Mouse (Mus musculus) adrenal gland, adult 2 months (tissue): ENCODE measurements at regions not wholly inside any gene's neighbourhood (a gene's known extent, or its start where the extent isn't known, plus 50 kb on each side); places are given as distances from the start of the nearest gene placed in this dataset.

Experiments used
- DNase-seq: peaks from one replicate; pipeline ENCODE4 v3.0.0; 2021

GRCm38 (mm10) chr9:61266992-61267391, 105.2 kb upstream of the Tle3 start:
- DNase-seq, result peak; percentile 18

- DNase-seq, result no peak
These were observed 104.6 kb upstream of the Tle3 start for GRCm38 (mm10) chr9:61267541-61267940.

- no peak for DNase-seq
These were observed 104.0 kb upstream of the Tle3 start for GRCm38 (mm10) chr9:61268162-61268561.

- DNase-seq, result no peak
These were observed 103.5 kb upstream of the Tle3 start for GRCm38 (mm10) chr9:61268681-61269080.

DNA sequence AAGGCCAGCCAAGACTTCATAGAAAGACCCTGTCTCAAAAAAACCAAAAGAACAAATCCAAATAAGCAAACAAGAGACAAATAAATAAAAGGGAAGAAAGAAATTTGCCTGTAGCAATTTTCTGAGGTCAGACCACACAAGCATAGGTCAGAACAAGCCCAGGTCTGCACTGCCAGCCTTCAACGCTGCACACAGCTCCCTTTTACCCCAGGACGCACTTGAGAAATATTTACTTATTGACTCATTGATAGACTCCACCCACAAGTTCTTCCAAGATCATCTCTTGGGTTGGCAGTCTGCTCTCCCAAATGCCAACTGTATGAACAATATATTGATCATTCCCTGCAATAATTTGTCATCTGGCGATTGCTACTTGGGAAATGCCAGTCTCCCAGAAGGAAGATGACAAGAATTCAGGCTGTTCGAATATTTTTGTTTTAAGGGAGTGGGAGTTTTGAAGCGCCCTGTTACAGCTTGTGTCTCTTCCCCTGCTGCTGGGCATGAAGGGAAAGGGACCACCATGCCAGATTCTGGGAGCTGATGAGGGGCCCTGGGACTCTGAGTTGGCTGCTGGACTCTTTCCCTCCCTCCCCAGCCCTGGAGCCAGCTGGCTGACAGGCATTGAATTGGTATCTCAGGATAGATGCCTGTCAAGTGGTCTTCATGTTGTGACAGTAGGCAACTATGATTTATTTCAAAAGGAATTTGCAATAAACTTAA, 102.9 kb upstream of the Tle3 start:
- DNase-seq, result no peak

DNA sequence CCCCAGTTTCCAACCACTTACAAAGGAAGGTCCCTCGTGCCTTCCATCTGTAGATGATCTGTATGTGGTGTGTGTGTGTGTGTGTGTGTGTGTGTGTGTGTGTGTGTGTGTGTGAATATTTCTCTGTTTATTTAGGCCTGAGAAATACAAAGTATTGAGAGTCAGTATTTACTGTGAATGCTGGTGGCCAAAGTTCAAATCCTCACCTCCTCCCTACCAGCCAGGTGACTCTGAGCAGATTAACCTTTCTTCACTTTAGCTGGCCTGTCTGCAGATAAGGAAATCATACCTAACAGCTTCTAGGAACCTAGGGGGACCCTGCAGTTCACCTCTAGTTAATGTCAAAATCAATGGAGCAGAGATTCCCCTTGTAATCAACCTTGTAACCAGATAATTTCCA, 100.9 kb upstream of the Tle3 start:
- DNase-seq, result no peak

DNA sequence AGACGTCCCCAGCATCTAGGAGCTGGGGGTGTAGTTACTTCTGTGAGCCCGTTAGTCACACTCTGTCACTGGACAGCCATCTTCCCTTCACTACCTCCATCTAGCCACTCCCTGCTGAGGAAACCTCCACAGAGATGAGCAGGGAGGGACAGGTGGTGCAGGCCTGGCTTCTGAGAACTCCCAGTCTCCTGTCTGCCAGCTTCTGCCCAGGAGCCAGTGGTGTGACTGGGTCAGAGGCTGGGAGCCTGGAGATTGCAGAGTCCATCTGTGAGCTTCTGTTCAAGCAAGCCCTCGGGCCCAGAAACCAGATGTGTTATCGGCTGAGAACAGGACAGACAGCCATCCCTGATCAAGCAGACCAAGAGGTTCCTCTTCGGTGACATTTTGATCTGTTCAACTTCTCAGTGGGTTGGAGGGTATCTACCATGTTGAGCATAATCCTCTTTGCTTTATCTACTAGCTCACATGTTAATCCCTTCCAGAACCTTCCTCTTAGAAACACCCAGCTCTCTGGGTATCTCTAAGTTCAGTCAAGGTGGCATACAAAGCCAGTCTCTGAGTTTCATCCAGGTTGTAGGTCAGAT, 100.3 kb upstream of the Tle3 start:
- DNase-seq, result no peak

DNA sequence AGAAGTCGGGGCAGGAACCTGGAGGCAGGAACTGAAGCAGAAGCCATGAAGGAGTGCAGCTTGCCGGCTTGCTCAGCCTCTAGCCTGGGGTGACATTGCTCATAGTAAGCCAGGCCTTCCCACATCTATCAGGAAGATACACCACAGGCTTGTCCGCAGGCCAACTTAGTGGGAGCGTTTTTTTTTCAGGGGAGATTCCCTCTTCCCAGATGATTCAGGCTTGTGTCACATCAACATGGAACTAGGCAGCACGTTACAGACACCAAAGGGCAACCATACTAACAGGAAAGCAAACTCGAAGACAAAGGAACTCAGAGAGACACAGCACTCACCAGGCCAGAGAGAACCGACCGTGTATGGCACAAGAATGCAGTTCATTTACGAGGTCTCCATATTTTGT, 98.1 kb upstream of the Tle3 start:
- no peak for DNase-seq

- peak; percentile 70 for DNase-seq
These were observed 94.6 kb upstream of the Tle3 start for GRCm38 (mm10) chr9:61277369-61278215.

DNA sequence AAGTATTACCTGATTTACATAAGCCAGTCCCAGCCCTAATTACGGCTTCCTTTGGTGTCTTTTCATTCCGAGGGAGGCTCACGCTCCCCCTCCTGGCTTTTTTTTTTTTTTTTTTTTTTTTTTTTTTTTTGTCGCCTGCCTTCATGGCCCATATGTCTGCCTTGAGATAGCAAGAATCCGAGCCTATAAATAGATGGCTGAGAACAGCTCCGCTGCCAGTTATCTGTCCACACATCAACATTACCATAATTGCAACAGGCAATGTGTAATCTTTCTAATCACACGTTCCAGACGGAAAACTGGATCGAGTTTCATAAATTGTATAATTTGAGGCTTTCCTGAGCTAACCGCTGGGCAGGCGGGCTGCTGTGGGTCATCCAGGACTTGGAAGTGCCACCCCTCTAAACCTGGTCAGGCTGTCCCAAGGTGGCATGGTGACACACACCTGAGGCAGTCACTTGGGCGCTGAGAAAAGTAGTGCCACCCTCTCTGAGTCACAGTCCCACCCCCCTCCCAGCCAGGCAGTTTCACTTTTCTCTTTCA, 93.9 kb upstream of the Tle3 start:
- no peak for DNase-seq

DNA sequence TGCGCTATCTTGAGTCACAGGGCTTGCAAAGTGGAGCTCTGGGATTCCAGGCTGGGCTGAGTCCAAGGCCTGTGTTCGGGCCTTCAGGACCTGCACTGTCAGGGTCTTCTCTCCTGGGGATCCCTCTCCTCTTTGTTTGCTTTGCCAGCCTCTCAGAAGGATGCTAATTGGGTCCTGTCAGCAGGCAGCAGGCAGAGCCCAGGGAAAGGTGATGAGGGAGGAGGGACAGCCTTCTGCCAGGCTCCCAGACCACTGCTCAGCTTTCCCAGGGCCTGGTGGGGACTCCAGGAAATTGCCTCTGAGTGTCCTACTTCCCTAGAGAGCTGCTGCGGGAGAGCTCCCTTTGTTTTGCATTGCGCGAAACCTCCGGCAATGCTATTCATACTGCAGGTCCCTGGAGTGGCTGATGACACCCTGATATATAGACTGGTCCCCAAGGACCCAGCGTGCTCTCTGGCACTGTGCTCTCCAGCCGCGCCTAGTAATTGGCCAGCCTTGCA, 93.1 kb upstream of the Tle3 start:
- no peak for DNase-seq

GRCm38 (mm10) chr9:61280856-61281582, 91.1 kb upstream of the Tle3 start:
- no peak for DNase-seq

GRCm38 (mm10) chr9:61283311-61283710, 88.9 kb upstream of the Tle3 start:
- no peak for DNase-seq

DNA sequence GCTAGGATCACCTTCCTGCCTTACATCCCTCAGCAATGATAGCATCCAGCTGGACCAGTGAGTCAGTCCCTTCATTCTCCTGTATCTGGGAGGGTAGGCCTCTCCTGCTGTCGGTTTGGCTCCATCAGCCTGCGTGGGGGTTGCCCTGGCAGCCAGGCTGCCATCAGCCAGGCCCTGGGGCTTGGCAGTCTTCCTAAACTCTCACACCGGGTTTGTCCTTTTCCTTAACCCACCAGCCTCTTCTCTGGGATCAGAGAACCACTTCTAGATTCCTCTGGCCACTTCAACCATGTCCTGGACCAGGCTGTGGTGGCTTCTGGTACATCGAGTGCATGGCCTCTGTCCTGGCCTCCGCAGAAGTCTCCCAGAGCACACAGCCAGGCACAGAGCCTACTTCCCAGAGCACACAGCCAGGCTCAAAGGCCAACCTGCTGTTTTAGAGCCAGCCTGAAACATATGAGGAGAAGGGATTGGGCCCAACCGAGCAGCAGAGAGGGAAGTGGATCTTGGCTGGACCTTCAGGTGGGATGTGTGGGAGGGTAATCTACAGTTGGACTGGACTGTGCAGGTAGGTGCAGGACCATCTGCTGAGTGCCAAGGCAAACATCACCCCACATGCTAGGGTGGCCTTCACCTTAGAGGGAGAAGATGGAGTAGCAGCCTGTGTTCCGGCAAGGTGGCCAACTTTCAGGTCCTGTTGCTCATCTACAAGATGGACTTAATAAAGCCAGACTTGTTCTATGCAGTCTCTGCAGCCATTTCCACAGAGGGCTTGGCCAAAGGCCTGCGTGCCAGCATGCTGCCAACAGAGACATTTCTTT, 87.8 kb upstream of the Tle3 start:
- DNase-seq, result no peak

DNA sequence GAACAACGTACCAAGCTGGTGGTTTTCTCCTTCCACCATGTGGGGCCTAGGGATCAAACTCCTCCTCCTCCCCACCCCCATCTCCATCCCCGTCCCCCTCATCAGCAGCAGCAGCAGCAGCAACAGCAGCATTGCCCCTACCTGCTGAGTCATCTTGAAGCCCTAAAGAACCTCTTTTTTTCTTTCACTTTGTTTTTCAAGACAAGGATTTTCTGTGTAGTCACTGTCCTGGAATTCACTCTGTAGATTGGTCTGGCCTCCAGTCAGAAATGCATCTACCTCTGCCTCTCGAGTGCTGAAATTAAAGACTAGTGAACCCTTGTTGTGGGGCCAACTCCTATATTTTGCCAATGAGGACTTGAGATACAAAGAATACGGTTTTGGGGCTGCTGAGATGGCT, 85.6 kb upstream of the Tle3 start:
- no peak for DNase-seq

GRCm38 (mm10) chr9:61289117-61289516, 83.0 kb upstream of the Tle3 start:
- no peak for DNase-seq

DNA sequence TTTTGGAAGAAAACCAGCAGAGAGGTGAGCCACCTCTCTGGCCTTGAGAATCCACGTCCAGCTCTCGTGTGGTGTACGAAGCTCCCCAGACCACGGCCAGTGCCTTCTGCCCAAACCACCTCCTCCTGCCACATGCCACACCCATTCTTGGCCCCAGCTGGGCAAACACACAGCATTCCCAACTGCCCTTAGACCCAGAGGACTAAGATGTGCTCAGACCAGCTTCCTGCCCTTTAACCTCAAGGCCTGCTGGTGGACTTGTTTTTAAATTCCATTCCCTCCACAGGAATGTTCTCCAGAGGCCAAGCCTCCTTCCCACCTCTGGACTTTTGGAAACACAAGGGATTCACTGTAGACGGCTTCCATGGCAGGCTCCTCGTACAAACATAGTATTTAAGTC, 82.5 kb upstream of the Tle3 start:
- DNase-seq, result peak; percentile 32

DNA sequence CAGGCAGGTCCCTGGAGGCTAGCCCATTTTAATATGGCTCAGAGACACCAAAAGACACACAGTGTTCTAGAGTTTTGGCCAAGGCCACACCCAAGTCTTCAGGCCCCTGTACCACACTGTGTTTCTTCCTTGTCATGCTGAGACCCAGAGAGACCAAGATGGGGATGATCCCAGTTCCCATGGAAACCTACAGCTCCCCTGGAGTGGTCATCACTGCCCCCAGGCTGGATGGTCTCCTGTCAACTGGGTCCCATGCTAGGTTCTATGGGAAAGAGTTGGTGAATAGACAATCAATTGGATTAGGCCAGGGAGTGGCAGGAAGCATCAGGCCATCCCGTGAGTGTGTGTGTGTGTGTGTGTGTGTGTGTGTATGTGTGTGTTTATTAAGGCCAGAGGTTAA, 80.5 kb upstream of the Tle3 start:
- DNase-seq, result no peak

DNA sequence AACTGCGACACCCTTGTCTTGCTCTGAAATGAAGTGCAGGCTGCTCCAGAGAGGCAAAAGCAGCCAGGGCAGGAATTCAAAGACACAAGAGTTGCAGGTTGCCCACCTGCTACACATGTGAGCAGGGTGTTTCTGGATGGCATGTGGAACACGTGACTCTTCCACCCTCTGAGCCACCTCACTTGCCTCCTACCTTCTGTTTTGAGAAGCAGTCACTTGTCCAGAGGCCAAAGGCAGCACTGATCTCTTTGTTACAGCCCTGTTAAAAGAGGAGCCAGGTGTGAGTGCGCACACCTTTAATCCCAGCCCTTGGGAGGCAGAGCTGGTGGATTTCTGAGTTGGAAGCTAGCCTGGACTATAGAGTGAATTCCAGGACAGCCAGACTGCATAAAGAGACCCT, 79.7 kb upstream of the Tle3 start:
- DNase-seq, result no peak

- DNase-seq, result peak; percentile 26
These were observed 78.8 kb upstream of the Tle3 start for GRCm38 (mm10) chr9:61293223-61293985.
